Mouse (Mus musculus) CH12.LX (cell line): Measurements from ENCODE around the gene Dhtkd1. TPM values are rescaled to one million over a fixed set of nuclear protein-coding genes. Genes with fewer than 3 reads are reported as not detected.
"Not testable (repeated sequence)": the region's sequence is repeated elsewhere in the genome, so short reads cannot be mapped to it uniquely, and the experiment has no call there.

Experiments used
- DNase-seq: peaks from one replicate; pipeline ENCODE4 v3.0.0-alpha.2; 2013; ENCODE audit errors: extremely low read depth
- H3K27ac ChIP-seq: 2 replicates; pipeline ENCODE4 v1.5.1; 2012; ENCODE audit warnings: low read depth, mild to moderate bottlenecking, control low read depth, moderate library complexity; ENCODE audit not compliant: insufficient read depth
- H3K27me3 ChIP-seq: replicated peaks from 2 replicates; pipeline ENCODE3; 2012; ENCODE audit warnings: inconsistent platforms
- H3K36me3 ChIP-seq, 2 experiments: replicated peaks in 1 of 2; 2 replicates each; pipeline versions ENCODE3 to v1.6.1; 2012; ENCODE audit warnings: inconsistent platforms in 1 of 2, low read length in 1 of 2, mild to moderate bottlenecking in 1 of 2, mixed read lengths in 1 of 2, moderate library complexity in 1 of 2; ENCODE audit not compliant: control insufficient read depth in 1 of 2, insufficient read depth in 1 of 2
- H3K4me1 ChIP-seq, 2 experiments: 2 replicates each; pipeline ENCODE4 v1.6.1; 2012; ENCODE audit warnings: inconsistent platforms in 1 of 2, moderate library complexity in 1 of 2; ENCODE audit not compliant: insufficient read depth in 2 of 2, control insufficient read depth in 1 of 2
- H3K4me2 ChIP-seq: 2 replicates; pipeline ENCODE4 v1.6.1; 2012; ENCODE audit warnings: low read depth, mild to moderate bottlenecking, control low read depth; ENCODE audit not compliant: poor library complexity, insufficient read depth, severe bottlenecking
- H3K4me3 ChIP-seq, 3 experiments: fragments of 150-350 bp in 1 of 3; sonication (generic) in 1 of 3; replicated peaks in 1 of 3; 2 replicates each; pipeline versions ENCODE3 to v1.5.1; 2011 to 2012; ENCODE audit warnings: low read depth in 2 of 3, low read length in 2 of 3, mild to moderate bottlenecking in 2 of 3, moderate library complexity in 2 of 3, control low read depth in 1 of 3, improper control_type of control experiment in 1 of 3, inconsistent platforms in 1 of 3, mixed read lengths in 1 of 3; ENCODE audit not compliant: poor library complexity in 1 of 3
- H3K79me2 ChIP-seq: replicated peaks from 2 replicates; pipeline ENCODE4 v1.6.1; 2012; ENCODE audit warnings: mild to moderate bottlenecking, moderate library complexity; ENCODE audit not compliant: control insufficient read depth, poor library complexity, insufficient read depth, severe bottlenecking; ENCODE audit errors: extremely low read depth
- H3K9ac ChIP-seq: 2 replicates; pipeline ENCODE4 v1.6.1; 2012; ENCODE audit warnings: low read depth, mild to moderate bottlenecking, control low read depth, moderate library complexity; ENCODE audit not compliant: insufficient read depth
- H3K9me3 ChIP-seq: replicated peaks from 2 replicates; pipeline ENCODE3; 2012; ENCODE audit warnings: low read length, inconsistent platforms, mixed read lengths
- CTCF ChIP-seq, 2 experiments: IDR thresholded peaks in 1 of 2; conservative IDR thresholded peaks in 1 of 2; 2 replicates each; pipeline ENCODE4 v1.5.1; 2011 to 2012; ENCODE audit warnings: low read depth in 2 of 2, low read length in 2 of 2, improper control_type of control experiment in 1 of 2, inconsistent platforms in 1 of 2, mild to moderate bottlenecking in 1 of 2, moderate library complexity in 1 of 2
- E2F4 ChIP-seq: IDR thresholded peaks from 2 replicates; pipeline ENCODE4 v1.6.1; 2011; ENCODE audit warnings: low read depth, low read length, improper control_type of control experiment; ENCODE audit not compliant: insufficient replicate concordance
- ETS1 ChIP-seq: conservative IDR thresholded peaks from 2 replicates; pipeline ENCODE4 v1.6.1; 2012; ENCODE audit warnings: low read depth, mild to moderate bottlenecking, inconsistent platforms, low read length, improper control_type of control experiment, moderate library complexity
- IRF4 ChIP-seq: IDR thresholded peaks from 2 replicates; pipeline ENCODE4 v1.6.1; 2014; ENCODE audit warnings: low read depth, mild to moderate bottlenecking, inconsistent platforms, low read length, improper control_type of control experiment
- JUND ChIP-seq: conservative IDR thresholded peaks from 2 replicates; pipeline ENCODE4 v1.6.1; 2011; ENCODE audit warnings: low read depth, low read length, improper control_type of control experiment
- MEF2A ChIP-seq: IDR thresholded peaks from 2 replicates; pipeline ENCODE4 v1.6.1; 2014; ENCODE audit warnings: low read depth, mild to moderate bottlenecking, inconsistent platforms, low read length, improper control_type of control experiment, borderline replicate concordance
- MXI1 ChIP-seq: IDR thresholded peaks from 2 replicates; pipeline ENCODE4 v1.6.1; 2011; ENCODE audit warnings: mild to moderate bottlenecking, low read depth, low read length, improper control_type of control experiment
- NELFE ChIP-seq: IDR thresholded peaks from 2 replicates; pipeline ENCODE4 v1.6.1; 2011; ENCODE audit warnings: low read depth, low read length, improper control_type of control experiment
- PAX5 ChIP-seq: IDR thresholded peaks from 2 replicates; pipeline ENCODE4 v1.6.1; 2012; ENCODE audit warnings: low read length, inconsistent platforms, mixed read lengths
- TCF12 ChIP-seq: IDR thresholded peaks from 2 replicates; pipeline ENCODE4 v1.6.1; 2014; ENCODE audit warnings: low read depth, mild to moderate bottlenecking, inconsistent platforms, low read length, improper control_type of control experiment
- ZC3H11A ChIP-seq: IDR thresholded peaks from 2 replicates; pipeline ENCODE4 v1.6.1; 2012; ENCODE audit warnings: low read depth, mild to moderate bottlenecking, inconsistent platforms, low read length, improper control_type of control experiment
- ZKSCAN1 ChIP-seq: IDR thresholded peaks from 2 replicates; pipeline ENCODE4 v1.6.1; 2012; ENCODE audit warnings: low read depth, inconsistent platforms, low read length, improper control_type of control experiment, borderline replicate concordance
- dilution Hi-C: fragments of 300-500 bp; cut with MboI; formaldehyde crosslinking; loops from 2 replicates; pipeline ENCODE4 v1.14.3; 2020; ENCODE audit warnings: low sequenced_read_pairs; ENCODE audit not compliant: extremely low pct_unique_long_range_greater_than_20kb, extremely low pct_ligation_motif_present
- in situ Hi-C: fragments of 300-500 bp; cut with MboI; formaldehyde crosslinking; loops from 3 replicates; pipeline ENCODE4 v1.14.3; 2019; ENCODE audit warnings: low sequenced_read_pairs, low pct_ligation_motif_present, low pct_unique_long_range_greater_than_20kb, mixed read lengths
- polyA plus RNA-seq: library from polyadenylated mRNA; unstranded; fragments of >175 nt; gene quantifications from 2 replicates; pipeline ENCODE4 v1.2.1, GENCODE M21; 2012; ENCODE audit warnings: low read depth; ENCODE audit not compliant: insufficient read length
- total RNA-seq, 2 experiments: library from RNA; depleted of rRNA; stranded (reverse); fragments of 300-350 nt in 1 of 2; fragments of >200 nt in 1 of 2; gene quantifications; 2 replicates each; pipeline ENCODE4 v1.2.3; 2012 to 2014

Gene Dhtkd1
- total and polyA plus RNA-seq, 3 experiments, result 0.17 to 0.38 (median 0.35) TPM

DNA sequence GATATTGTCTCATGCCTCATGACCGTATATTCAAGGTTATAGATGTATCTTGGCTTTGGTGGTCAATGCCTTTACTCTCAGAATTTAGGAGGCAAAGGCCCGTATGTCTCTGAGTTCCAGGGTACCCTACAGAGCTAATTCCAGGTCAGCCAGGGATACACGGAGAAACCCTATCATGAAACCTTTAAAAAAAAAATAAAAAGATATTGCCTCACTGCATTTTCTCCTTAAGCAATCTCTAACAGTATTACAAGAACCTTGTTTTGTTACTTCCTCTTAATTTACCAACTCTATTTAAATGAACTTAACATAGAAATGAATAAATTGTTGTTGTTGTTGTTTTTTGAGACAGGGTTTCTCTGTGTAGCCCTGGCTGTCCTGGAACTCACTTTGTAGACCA is 23.4 kb upstream of the Dhtkd1 start:
- Histone ChIP-seq H3K4me2 (no peak overlapping the region), H3K4me1 (peaks cover 0 to 12% of the 10 kb centered on the region in 2 experiments; a peak in 1 of 4 replicates), H3K36me3 (peaks cover 24 to 55% of the 10 kb centered on the region in 2 experiments), H3K27me3 (no peaks in the 10 kb centered on the region), H3K27ac (no peak overlapping the region), H3K9ac (no peak overlapping the region), H3K9me3 (no peaks in the 10 kb centered on the region), H3K79me2 (peaks cover 22% of the 10 kb centered on the region), H3K4me3 (no peak overlapping the region)
- in situ Hi-C loops, result no loop called here
- TF ChIP-seq JUND, result no peak
- TF ChIP-seq ETS1, result no peak
- TF ChIP-seq MEF2A, result no peak
- dilution Hi-C loops, result no loop called here
- no peak for DNase-seq

DNA sequence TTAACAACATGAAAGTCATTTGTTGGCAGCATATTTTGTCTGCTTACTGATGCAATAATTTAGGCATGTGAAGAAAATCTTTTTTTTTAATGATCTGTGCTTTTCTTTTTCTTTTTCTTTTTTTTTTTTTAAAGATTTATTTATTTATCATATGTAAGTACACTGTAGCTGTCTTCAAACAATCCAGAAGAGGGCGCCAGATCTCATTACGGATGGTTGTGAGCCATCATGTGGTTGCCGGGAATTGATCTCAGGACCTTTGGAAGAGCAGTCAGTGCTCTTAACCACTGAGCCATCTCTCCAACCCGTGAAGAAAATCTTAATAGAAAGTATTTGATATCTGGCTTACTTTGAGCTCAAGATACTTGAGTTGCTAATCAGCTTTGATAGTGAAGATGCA is 21.1 kb upstream of the Dhtkd1 start:
- in situ Hi-C loops, H3K27ac ChIP-seq, H3K4me3 ChIP-seq, dilution Hi-C loops, DNase-seq, H3K9ac ChIP-seq, H3K9me3 ChIP-seq, H3K4me2 ChIP-seq, H3K27me3 ChIP-seq: not testable (repeated sequence)
- Histone ChIP-seq H3K4me1 (peaks cover 0 to 14% of the 10 kb centered on the region in 2 experiments; a peak in 1 of 4 replicates), H3K36me3 (peaks cover 30 to 60% of the 10 kb centered on the region in 2 experiments), H3K79me2 (peaks cover 20% of the 10 kb centered on the region)
- TF ChIP-seq CTCF (conservative IDR thresholded peaks at IDR 0.05 in 1 of 2, IDR thresholded peaks at IDR 0.05 in 1 of 2; ENCODE audit: low read depth in 2 of 2, low read length in 2 of 2), result peak in 1 of 2 experiments; percentile 5; a peak in 1 of 4 replicates

DNA sequence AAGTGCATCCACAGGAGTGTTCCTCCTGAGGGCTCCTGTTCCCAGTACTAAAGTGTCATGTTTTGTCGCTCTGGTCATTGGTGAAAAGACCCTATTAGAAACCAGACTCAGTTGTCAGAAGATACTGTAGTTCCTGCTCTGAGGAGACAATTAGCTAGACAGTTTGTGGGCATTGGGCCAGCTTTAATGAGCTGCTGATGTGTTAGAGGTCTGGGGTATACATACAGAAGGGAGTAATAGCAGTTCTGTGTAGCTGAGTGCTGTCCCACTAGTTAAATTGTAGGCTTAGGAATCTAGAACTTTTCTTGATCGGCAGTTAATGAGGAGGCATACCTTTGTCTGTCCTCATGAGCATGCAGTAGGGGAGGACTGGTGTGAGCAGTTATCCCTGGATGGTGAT is 19.7 kb upstream of the Dhtkd1 start:
- Histone ChIP-seq H3K27me3 (no peaks in the 10 kb centered on the region), H3K36me3 (peaks cover 39 to 68% of the 10 kb centered on the region in 2 experiments), H3K9ac (no peak overlapping the region), H3K4me3 (no peak overlapping the region), H3K4me2 (no peak overlapping the region), H3K27ac (no peak overlapping the region), H3K79me2 (peaks cover 14% of the 10 kb centered on the region), H3K9me3 (no peaks in the 10 kb centered on the region), H3K4me1 (peaks cover 0 to 16% of the 10 kb centered on the region in 2 experiments; a peak in 1 of 4 replicates)
- dilution Hi-C loops (no loop called here), in situ Hi-C loops (no loop called here)
- TF ChIP-seq ZC3H11A (no peak), TCF12 (no peak), NELFE (no peak), CTCF (conservative IDR thresholded peaks at IDR 0.05 in 1 of 2, IDR thresholded peaks at IDR 0.05 in 1 of 2; ENCODE audit: low read depth in 2 of 2, low read length in 2 of 2) (no peak), E2F4 (no peak), MXI1 (no peak), IRF4 (no peak), PAX5 (no peak), ZKSCAN1 (no peak)
- DNase-seq, result no peak
